Mouse (Mus musculus) lung, postnatal 36 days (tissue): ENCODE results near the gene Asic4.

Experiments
- DNase-seq: peaks from one replicate; pipeline ENCODE4 v3.0.0; 2022; ENCODE audit warnings: mixed read lengths

The Asic4 gene

GRCm38 (mm10) chr1:75450314-75451005 is at the start of gene Asic4:
Asic4 (plus strand) TSS chr1:75450436.
- DNase-seq, result no peak

GRCm38 (mm10) chr1:75400493-75401115 is 49.6 kb upstream of the Asic4 start:
- DNase-seq, result no peak

GRCm38 (mm10) chr1:75405547-75405946 is 44.7 kb upstream of the Asic4 start:
- DNase-seq, result no peak

GRCm38 (mm10) chr1:75406173-75406572 is 44.1 kb upstream of the Asic4 start:
- DNase-seq, result no peak

- DNase-seq, result no peak
These were observed 43.2 kb upstream of the Asic4 start for GRCm38 (mm10) chr1:75407056-75407455.

DNA sequence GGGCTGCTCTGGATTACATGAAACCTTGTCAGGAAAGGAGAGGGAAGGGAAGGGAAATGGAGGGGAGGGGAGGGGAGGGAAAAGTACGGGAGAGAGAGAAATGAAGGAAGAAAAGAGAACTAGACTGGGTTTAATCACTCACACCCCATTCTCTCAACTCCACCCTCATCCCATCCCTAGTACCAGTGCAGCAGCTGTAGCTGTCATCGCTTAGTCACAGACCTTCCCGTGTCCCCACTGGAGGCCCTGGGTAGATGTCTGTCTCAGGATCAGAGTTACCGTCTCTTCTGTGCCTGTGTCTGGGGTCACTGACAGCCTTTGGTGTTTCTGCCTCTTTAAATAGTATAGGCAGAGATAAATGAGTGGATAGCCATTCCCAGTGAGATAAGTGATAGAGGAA is 42.0 kb upstream of the Asic4 start:
- DNase-seq, result no peak

DNA sequence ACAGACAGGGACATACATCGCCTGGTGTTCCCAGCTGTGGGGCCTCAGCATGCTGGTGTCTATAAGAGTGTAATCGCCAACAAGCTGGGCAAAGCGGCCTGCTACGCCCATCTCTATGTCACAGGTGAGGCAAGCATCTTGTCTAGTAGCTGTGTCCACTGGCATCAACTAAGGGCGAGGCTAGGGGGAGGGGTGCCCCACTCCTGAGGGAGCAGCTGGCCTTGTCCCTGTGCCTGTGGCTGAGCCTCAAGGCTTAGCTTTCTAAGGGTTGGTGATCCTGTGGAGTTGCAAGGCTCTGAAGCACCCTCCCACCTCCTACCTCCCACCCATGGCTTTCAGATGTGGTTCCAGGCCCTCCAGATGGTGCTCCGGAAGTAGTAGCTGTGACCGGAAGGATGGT is 40.3 kb upstream of the Asic4 start:
- DNase-seq, result no peak

- DNase-seq, result no peak
These were observed 38.0 kb upstream of the Asic4 start for GRCm38 (mm10) chr1:75412196-75412595.

DNA sequence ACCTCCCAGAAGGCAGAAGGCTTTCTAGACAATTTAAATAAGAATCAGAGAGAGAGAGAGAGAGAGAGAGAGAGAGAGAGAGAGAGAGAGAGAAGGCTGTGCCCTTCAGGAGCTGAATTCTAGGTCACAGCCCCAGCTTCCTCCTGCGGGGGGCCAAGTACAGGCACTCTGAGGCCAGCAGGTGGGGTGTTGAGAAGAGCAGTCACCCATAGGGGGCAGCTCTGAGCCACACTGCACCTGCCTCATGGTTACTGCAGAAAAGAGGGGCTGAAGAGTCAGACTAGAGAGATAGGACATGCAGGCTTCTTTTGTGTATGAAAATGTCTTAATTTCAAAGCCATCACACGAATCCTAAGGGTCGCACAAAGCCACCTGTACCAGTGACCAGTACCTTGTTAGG is 36.5 kb upstream of the Asic4 start:
- DNase-seq, result peak; percentile 39

GRCm38 (mm10) chr1:75421794-75422193 is 28.4 kb upstream of the Asic4 start:
- DNase-seq, result no peak

DNA sequence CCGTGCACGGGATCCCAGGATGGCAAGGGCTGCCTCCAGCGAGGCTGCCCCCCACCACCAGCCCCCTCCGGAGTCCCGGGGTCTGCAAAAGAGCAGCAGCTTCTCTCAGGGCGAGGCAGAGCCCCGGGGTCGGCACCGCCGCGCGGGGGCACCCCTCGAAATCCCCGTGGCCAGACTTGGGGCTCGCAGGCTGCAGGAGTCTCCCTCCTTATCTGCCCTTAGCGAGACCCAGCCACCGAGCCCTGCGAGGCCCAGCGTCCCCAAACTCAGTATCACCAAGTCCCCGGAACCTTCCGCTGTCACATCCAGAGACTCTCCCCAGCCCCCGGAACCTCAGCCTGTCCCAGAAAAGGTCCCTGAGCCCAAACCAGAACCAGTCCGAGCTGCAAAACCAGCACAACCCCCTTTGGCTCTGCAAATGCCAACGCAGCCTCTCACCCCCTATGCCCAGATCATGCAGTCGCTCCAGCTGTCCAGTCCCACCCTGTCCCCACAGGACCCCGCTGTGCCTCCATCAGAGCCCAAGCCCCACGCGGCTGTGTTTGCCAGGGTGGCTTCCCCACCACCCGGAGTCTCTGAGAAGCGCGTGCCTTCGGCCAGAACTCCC is 27.9 kb upstream of the Asic4 start:
- no peak for DNase-seq

DNA sequence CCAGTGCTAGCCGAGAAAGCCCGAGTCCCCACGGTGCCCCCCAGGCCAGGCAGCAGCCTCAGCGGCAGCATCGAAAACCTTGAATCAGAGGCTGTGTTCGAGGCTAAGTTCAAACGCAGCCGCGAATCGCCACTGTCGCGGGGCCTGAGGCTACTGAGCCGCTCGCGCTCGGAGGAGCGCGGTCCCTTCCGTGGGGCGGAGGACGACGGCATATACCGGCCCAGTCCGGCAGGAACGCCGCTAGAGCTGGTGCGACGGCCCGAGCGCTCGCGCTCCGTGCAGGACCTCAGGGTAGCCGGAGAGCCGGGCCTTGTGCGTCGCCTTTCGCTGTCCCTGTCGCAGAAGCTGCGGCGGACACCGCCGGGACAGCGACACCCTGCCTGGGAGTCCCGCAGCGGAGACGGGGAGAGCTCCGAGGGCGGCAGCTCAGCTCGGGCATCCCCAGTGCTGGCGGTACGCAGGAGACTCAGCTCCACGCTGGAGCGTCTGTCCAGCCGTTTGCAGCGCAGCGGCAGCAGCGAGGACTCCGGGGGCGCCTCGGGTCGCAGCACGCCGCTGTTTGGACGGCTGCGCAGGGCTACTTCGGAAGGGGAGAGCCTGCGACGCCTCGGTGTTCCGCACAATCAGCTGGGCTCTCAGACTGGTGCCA is 27.3 kb upstream of the Asic4 start:
- DNase-seq, result no peak

- DNase-seq, result no peak
These were observed 26.4 kb upstream of the Asic4 start for GRCm38 (mm10) chr1:75423780-75424390.

DNA sequence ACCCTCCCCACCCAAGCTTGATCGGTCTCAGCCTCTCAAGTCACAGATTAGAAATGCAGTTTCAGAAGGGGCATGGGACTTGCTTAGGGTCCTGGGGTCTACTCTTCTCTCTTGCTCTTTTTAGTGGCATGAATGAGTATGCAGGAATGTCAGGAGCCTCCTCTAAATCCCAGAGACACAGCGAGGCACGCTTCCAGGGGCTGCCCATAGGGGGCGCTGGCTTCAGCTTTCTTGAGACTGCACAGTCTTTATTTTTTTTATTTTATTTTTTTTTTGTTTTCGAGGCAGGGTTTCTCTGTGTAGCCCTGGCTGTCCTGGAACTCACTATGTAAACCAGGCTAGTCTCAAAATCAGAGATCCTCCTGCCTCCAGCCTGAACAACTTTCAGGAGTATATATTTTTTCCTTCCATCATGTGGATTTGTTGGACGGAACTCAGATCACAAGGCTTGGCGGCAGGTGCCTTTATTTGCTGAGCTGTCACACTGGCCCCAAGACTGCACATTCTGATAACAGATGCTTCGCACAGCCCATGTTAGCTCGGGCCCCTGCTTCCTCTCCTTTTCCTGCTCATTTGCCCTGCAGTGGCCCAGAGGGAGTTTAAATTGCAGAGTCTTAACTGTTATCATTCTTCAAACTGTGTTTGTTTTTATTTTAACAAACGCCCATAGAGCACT is 24.3 kb upstream of the Asic4 start:
- DNase-seq, result peak; percentile 50

GRCm38 (mm10) chr1:75435475-75436328 is 14.5 kb upstream of the Asic4 start, which contains the start of gene Gmppa:
Gmppa (plus strand) TSS chr1:75435930.
- peak; percentile 93 for DNase-seq

DNA sequence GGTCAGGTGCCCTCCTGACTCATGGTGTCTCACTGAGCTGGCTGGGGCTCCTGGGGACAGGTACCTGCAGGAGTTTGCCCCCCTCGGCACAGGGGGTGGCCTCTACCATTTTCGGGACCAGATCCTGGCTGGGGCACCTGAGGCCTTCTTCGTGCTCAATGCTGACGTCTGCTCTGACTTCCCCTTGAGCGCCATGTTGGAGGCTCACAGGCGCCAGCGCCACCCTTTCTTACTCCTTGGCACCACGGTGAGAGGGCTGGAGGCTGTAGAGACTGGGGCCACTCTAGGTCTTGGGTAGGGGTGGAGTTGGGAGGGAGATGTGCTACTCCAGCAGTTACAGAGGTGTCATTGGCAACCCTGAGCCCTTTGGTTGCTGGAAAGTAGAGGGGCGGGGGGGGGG is 11.5 kb upstream of the Asic4 start:
- no peak for DNase-seq

DNA sequence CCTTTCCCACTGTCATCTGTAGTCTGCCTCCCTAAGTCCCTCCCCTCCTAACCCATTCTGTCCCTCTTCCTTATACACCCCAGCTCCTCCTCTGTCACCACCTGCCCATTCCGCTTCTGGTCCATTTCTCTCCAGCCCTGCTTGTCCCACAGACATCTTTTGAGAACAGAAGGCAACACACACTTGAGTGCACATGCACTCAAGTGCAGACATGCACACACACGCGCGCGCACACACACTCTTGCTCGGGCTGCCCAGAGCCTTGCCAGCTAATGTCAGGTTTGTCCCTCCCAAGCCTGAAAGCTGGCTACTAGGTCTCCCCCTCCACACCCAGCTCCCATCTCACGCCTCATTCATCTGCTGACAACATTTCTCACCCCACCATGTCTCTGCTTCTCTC is 9.6 kb upstream of the Asic4 start:
- no peak for DNase-seq

DNA sequence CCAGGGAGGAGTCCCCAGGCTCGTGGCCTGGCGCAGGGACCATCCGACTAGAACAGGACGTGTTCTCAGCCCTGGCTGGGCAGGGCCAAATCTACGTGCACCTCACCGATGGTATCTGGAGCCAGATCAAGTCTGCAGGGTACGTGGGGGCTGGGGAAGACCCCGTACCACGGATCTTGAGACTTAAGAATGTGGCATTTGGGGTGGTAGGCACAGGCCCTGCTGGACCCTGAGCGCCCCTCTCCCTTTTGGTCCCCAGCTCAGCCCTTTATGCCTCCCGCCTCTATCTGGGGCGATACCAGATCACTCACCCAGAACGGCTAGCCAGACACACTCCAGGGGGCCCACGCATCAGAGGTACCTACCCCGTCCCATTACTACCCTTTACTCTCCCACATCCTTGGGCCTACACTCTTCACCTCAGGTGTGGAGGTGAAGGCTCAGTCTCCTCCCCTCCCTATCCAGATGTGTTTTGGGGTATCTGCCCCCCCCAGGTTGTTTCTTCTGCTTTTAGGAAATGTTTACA is 8.7 kb upstream of the Asic4 start:
- DNase-seq, result no peak

DNA sequence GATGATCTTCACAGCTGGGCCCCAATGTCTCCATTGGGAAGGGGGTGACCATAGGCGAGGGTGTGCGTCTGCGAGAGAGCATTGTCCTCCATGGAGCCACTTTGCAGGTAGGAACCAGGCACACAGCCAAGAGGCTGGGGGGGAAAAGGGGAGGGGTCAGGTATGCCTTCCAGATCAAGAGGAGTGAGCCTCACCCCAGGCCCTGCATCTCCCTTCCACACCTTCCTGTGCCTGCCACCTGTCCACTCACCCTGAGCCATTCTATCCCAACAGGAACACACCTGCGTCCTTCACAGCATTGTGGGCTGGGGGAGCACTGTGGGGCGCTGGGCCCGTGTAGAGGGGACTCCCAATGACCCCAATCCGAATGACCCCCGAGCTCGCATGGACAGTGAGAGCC is 8.1 kb upstream of the Asic4 start:
- DNase-seq, result no peak

- DNase-seq, result no peak
These were observed 7.4 kb upstream of the Asic4 start for GRCm38 (mm10) chr1:75442811-75443210.

DNA sequence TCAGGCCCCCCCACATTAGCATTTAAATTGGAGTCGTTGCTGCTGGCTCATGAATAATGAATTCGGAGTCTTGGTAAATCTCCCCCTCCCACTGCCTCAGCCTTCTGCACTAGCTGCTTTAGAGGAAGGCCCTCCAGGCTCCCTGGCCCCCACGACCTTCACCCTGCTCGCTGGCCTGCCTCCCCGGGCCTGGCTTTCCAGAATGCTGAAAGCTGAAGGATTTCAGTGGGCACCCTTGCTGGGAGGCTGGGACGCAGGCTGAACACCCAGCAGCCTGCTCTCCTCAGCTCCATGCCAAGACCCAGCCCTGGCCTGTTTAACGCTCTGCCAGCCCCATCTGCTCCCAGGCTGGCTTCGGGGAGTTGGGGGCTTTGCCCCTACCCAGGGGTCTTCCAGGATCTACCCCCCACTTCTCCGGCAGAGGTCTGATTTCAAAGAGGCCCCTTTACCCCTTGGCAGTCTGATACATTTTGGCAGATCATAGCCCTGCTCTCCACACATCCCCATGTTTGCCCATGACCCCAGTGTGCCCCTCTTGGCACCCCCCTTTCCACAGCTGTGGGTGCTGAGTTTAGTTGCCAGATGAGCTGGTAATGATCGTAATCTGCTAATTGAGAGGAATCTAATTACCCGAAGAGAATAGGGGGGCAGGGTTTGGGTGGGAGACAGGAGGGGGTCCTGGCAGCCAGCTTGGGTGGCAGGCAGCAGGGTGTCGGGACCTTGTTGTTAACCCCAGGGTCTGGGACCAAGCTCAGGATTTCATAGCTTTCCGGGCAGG is 6.8 kb upstream of the Asic4 start:
- DNase-seq, result no peak
